Mouse (Mus musculus) myocyte (in vitro differentiated cells): Measurements from ENCODE around the gene Gm28053.

ENCODE experiments used
- CEBPB ChIP-seq: IDR thresholded peaks from 2 replicates; pipeline ENCODE4 v1.6.1; 2011; ENCODE audit warnings: mild to moderate bottlenecking, moderate library complexity; ENCODE audit not compliant: poor library complexity, insufficient read depth, severe bottlenecking
- E2F4 ChIP-seq: IDR thresholded peaks from one replicate; pipeline ENCODE4 v1.6.1; 2011; ENCODE audit warnings: mild to moderate bottlenecking, control low read depth, moderate library complexity; ENCODE audit not compliant: insufficient read depth
- MYOG ChIP-seq, 3 experiments: IDR thresholded peaks; one replicate each; pipeline ENCODE4 v1.6.1; 2011; ENCODE audit warnings: control low read depth in 2 of 3, low read depth in 2 of 3, mild to moderate bottlenecking in 2 of 3; ENCODE audit not compliant: insufficient read length in 2 of 3, control insufficient read depth in 1 of 3, insufficient read depth in 1 of 3
- POLR2A ChIP-seq: IDR thresholded peaks from one replicate; pipeline ENCODE4 v1.6.1; 2011; ENCODE audit warnings: low read depth, mild to moderate bottlenecking, control low read depth, moderate library complexity; ENCODE audit not compliant: insufficient read length
- POLR2AphosphoS2 ChIP-seq: IDR thresholded peaks from one replicate; pipeline ENCODE4 v1.6.1; 2011; ENCODE audit warnings: low read depth, control low read depth; ENCODE audit not compliant: insufficient read length
- REST ChIP-seq: IDR thresholded peaks from one replicate; pipeline ENCODE4 v1.6.1; 2011; ENCODE audit warnings: mild to moderate bottlenecking, control low read depth, moderate library complexity; ENCODE audit not compliant: insufficient read depth, insufficient read length
- SRF ChIP-seq: IDR thresholded peaks from one replicate; pipeline ENCODE4 v1.6.1; 2011; ENCODE audit warnings: low read depth; ENCODE audit not compliant: control insufficient read depth, insufficient read length
- TCF12 ChIP-seq: IDR thresholded peaks from one replicate; pipeline ENCODE4 v1.6.1; 2011; ENCODE audit warnings: mild to moderate bottlenecking, control low read depth; ENCODE audit not compliant: poor library complexity, insufficient read depth, severe bottlenecking
- TCF3 ChIP-seq: IDR thresholded peaks from one replicate; pipeline ENCODE4 v1.6.1; 2011; ENCODE audit warnings: low read depth, control low read depth; ENCODE audit not compliant: insufficient read length
- USF1 ChIP-seq: IDR thresholded peaks from one replicate; pipeline ENCODE4 v1.6.1; 2011; ENCODE audit warnings: low read depth, mild to moderate bottlenecking, control low read depth, moderate library complexity

DNA sequence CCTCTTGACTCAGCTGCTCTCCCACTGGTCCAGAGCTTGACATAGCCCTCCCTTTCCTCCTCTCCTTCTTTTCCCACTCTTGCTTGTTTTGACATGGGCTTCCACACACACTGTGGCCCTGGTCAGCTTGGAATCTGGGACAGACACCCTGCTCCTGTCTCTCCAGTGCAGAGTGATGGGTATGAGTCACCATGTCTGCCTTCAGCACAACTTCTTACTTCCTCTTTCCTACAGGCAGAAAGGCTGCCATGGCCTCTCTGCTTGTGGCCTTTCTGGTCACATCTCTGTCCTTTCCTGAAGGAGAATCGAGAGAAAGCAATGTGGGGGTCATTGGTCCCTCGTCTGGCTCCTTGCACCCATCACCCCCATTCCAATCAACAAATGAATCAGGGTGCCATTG is 31.3 kb upstream of the Gm28053 start:
- TF ChIP-seq CEBPB (no peak), POLR2A (no peak), TCF12 (no peak), POLR2AphosphoS2 (no peak), USF1 (no peak), E2F4 (no peak), SRF (no peak), TCF3 (no peak), MYOG (IDR thresholded peaks at IDR 0.05; ENCODE audit: control insufficient read depth in 1 of 3, insufficient read depth in 1 of 3, insufficient read length in 2 of 3, low read depth in 2 of 3) (no peak), REST (no peak)
